Mouse (Mus musculus) layer of hippocampus, postnatal 14 days (tissue): ENCODE results near the gene Fxyd2. TPM values are rescaled to one million over a fixed set of nuclear protein-coding genes. Genes with fewer than 3 reads are reported as not detected.

Experiments
- DNase-seq, 2 experiments: peaks; one replicate each; pipeline ENCODE4 v3.0.0; 2021 to 2022; ENCODE audit warnings: low spot score in 2 of 2, mixed read lengths in 1 of 2
- total RNA-seq, 2 experiments: library from RNA; stranded (reverse); gene quantifications; 2 replicates each; pipeline ENCODE4 v1.2.3; 2021

The Fxyd2 gene
- total RNA-seq, 2 experiments from 2014 or later, result 7.8 to 8.3 TPM

GRCm38 (mm10) chr9:45389596-45389995, 9.9 kb upstream of the Fxyd2 start:
- no peak for DNase-seq

DNA sequence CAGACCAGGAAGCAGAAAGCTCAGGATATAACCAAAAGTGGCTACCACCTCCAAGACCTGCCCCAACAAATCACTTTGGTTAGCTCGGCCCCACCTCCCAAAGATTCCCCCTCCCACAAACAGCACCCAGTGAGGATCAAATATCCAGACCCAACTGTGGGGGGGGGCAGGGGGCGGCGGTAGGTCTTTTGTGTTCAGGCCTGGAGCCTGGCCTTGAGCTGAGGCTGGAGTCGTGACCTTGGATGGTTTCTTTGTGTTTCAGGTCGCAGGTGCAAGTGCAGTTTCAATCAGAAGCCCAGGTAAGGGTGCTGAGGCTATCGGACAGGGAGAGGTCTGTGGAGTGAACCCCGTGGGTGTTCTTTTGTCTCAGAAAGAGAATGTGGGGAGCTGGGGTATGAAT, 8.2 kb upstream of the Fxyd2 start:
- DNase-seq, result no peak

DNA sequence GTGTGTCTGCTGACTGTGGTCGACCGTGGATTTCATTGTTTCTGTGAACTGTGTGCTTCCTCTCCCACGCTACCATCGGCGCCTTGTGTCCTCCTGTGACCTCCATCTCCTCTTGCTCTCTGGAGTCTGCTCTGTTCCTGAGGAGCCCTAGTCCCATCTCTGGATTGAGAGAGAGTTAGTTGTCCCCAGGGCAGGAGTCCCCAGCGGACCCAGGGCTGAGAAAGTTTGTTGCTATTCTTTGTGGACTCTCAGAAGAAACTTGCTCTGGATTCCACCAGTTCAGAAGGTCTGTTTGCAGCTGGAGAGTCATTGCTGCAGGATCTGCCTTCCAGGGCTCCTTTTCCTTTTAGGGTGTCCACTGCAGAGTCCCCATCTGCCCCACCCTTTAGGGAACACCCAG, 4.3 kb upstream of the Fxyd2 start:
- DNase-seq, result no peak

DNA sequence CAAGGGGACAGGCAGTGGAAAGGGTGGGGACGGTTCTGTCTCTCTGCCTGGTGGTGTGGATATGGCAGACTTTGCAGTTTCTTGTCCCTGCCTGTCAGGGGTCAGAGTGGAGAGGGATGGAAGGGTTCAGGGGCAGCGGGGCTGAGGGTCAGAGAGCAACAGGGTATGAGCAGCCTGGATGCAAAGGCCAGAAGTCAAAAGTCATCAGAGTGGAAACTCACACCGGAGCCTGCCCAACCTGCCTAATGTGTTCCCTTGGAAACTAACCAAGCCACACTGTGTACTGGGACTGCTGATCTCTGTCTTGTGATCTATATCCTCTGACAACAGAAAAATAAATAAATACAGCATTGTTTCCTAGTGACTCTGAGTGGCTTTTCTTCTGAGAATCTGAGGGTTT, 3.7 kb upstream of the Fxyd2 start:
- DNase-seq, result no peak

DNA sequence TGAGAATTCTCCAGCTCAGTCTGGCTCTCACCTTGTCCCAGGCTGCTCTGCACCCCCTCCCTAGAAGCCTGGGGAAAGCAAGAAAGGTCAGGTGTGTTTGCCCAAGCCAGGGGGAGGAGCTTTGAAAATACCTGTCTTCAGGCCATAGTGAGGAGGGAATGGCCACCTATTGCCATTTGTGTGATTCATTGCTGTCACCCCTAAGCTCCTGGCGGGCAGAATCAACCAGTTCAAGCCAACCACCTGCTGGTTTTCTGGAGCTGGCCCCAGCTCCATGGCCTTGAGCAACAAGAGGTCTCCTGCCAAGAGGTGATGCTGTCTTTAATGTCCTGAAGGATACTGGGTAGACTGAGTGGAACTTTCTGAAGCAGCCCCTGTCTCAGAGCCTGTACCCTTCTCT, 1.1 kb upstream of the Fxyd2 start:
- no peak for DNase-seq

- no peak for DNase-seq
Observed at GRCm38 (mm10) chr9:45401851-45402250, 2.4 kb downstream of the Fxyd2 start.

DNA sequence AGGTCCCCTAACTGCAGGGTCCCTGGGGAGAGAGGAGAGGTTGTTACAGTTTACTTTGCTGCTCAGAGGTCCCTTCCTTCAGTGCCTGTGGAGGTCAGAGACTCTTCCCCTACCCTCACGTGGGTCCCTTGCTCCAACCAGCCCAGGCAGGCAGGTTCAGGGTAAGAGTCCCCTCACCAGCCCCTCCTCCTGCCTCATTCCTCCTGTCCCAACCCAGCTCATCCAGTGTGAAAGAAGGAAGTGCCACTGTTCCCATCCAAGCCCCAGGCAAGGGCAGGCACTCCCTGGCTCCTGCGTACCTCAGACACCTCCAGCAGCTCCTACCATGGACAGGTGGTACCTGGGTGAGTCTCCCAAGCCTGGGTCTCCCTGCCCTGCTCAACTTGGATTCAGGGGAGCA, 3.5 kb downstream of the Fxyd2 start:
- no peak for DNase-seq

DNA sequence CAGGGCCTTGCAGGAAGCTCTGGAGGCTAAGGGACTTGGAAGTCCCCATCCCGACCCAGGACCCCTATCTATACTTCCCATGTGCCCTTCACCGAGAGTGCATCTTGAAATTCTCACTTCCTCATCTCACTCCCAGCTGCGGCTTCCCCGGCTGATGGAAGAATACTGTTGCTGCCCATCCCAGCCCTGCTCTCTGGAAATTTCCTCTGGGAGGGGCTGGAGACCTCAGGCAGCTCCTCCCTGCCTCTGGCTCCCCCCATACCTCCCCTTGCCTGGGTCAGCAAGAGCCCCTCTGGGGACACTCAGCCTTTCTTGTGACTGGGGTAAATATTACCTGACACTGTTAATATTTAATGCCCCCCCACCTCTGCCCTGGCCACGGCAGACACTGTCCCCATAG, 6.2 kb downstream of the Fxyd2 start:
- no peak for DNase-seq

DNA sequence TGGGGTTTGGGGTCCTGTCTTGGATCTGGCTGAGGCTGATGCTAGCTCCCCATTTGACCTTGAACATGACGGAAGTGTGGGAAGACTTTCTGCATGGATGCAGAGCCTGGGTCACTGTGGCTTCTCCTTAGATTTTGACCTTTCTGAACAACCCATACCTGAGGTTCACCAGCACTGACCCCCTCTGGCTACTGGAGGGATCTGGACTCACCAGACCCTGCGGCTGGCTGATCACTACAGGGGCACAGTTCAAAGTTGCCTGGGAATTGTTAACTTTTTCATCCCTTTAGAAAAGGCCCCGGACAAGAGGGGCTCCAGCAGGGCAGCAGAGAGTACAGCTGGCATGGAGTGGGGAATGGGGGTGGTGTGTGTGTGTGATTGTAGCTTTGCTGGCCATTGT, 7.3 kb downstream of the Fxyd2 start:
- no peak for DNase-seq

DNA sequence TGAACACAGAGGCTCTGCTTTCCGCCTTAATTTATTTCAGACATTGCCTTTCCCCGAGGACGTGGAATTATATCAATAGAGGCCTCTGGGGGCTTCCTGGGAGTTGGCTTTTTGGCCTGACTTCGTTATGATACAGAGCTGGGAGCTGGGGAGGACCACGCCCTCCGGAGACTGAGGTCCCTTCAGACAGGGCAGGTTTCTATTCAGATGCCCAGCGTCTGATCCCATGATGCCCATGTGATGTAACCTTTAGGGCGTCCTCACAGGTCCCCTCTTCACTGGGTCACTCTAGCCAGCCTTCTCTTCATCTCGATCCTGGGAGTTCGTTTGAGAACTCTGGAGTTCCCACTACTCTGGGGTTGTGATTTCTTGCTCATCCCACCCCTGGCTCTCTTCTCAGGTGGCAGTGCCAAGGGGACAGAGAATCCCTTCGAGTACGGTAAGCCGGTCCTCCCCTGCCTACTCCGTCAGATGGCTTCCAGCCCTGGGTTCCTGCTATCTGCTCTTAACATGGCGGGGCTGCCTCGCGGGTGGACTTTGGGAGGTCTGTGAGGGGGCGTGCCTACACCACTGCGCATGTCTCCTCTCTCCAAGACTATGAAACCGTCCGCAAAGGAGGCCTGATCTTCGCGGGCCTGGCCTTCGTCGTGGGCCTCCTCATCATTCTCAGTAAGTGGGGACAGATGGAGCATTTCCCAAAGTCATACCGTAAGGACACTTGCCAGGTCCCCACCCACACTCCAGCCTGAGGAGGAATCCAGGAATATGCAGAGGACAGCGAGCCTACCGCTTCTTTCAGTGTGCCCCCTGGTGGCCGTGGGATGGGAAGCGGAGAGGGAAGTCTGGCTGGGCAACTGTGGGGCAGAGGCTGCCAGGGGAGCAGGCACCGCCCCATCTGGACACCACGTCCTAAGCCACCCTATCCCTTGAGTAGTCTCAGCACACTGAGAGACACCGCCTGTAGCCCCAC, 8.5 kb downstream of the Fxyd2 start:
- DNase-seq, result peak; percentile 72 to 88

DNA sequence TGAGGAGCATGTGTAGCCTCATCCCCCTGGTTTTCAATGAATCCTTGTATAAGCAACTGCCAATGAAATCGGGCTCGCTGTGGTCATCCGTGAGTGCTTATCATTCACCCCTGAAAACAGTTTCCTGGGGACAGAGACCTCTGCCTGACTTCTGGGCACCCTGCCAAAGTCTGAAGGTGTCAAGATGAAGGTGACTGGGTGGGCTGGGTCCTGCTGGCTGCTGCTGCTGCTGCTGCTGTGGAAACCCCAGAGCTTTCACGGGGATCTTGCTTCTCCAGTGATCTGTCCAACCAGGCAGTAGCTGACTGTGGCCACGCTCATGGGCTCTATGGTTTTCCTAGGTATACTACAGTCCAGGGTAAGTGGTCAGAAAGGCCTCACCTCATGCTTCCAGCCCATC, 10.7 kb downstream of the Fxyd2 start:
- no peak for DNase-seq

GRCm38 (mm10) chr9:45410614-45411013, 11.1 kb downstream of the Fxyd2 start:
- no peak for DNase-seq

- no peak for DNase-seq
Observed at GRCm38 (mm10) chr9:45411111-45411510, 11.6 kb downstream of the Fxyd2 start.

DNA sequence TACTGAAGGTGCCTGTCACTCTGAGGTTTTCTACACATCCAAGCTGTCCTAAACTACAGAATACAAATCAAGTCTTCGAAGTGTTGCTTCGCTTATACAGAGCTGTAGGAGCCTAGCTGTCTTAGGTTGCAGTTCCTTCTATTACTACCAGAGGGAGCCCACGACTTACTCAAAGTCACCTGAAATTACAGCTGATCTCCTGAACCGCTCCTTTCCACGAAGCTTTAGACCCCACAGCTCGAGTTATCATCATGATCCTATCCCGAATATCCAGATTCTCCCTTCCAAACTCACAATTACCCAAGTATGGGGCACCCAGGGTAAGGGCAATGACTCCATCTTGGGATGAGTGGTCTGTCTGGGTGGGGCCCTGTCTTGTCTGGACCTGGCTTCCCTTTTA, 12.3 kb downstream of the Fxyd2 start:
- DNase-seq, result peak in 1 of 2 experiments; percentile 64

GRCm38 (mm10) chr9:45412287-45412686, 12.8 kb downstream of the Fxyd2 start:
- DNase-seq, result peak; percentile 91 to 92

GRCm38 (mm10) chr9:45412700-45413477, 13.4 kb downstream of the Fxyd2 start:
- no peak for DNase-seq

GRCm38 (mm10) chr9:45413478-45414140, 14.1 kb downstream of the Fxyd2 start:
- DNase-seq, result peak in 1 of 2 experiments; percentile 54

DNA sequence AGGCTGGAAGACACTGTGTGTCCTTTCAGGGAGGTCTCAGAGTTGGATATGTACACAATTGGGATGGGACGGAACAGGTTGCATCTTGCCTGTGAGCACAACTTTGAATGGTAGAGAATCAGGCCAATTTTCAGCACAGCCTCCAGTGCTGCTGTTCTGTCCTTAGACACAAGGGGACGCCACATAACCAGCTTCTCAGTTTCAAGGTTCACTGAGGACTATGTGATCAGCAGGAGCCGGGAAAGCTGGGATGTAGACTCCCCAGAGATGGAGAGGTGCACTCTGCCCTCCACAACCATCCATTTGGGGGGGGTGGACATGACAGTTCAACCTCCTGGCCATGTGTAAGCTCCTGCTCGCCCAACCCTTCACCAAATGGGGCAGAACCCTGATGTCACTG, 16.4 kb downstream of the Fxyd2 start:
- DNase-seq, result peak; percentile 83 to 89

DNA sequence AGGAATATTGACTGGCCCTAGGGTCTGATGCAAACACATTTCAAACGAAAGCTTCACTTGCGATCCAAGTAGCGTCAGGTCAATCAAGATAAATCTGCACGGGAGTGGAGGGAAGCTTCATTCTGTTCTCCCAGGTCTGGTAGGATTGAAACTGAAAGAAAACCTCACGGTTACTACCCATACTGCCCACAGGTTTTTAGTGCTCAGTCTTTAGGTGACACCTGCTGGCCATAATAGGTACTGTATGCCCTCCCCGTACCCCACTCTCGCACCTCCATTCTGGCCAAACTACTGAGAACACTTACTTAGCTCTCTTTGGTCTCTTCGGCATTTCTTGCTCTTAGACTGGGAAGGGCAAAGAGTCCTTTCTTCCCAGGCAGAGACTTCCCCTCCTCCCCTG, 17.8 kb downstream of the Fxyd2 start:
- DNase-seq, result peak; percentile 46 to 54

GRCm38 (mm10) chr9:45418252-45418651, 18.8 kb downstream of the Fxyd2 start:
- DNase-seq, result no peak

DNA sequence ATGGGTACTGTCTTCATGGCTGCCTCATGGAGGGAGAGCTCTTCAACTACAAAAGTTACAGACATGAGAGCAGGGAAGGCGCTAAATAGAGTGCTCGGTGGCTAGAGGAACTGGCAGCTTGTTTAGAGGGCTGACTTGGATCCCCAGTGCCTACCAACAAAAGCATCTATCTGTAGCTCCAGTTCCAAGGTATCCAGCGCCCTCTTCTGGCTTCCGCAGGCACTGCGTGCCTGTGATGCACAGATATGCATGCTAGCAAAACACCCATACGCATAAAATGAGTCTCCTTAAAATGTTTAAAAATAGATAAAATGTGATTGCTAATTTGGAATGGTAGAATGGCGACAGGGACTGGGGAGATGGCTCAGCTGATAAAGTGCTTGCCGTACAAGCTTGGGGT, 21.7 kb downstream of the Fxyd2 start:
- DNase-seq, result no peak
